Mouse (Mus musculus) MEL (cell line): Measurements from ENCODE around the gene Cbx6.
A peak's percentile ranks its signal among the peaks of the same experiment; 100 is the strongest.

Experiments
- CTCF ChIP-seq, 3 experiments: IDR thresholded peaks in 2 of 3; conservative IDR thresholded peaks in 1 of 3; 2 replicates each; pipeline ENCODE4 v1.5.1; 2011 to 2012; ENCODE audit warnings: low read length in 3 of 3, low read depth in 2 of 3, mild to moderate bottlenecking in 2 of 3, improper control_type of control experiment in 1 of 3, inconsistent platforms in 1 of 3, mixed read lengths in 1 of 3, moderate library complexity in 1 of 3; ENCODE audit not compliant: control insufficient read depth in 1 of 3, insufficient read depth in 1 of 3, poor library complexity in 1 of 3, severe bottlenecking in 1 of 3
- MAX ChIP-seq: IDR thresholded peaks from 2 replicates; pipeline ENCODE4 v1.6.1; 2011; ENCODE audit warnings: low read length, improper control_type of control experiment
- POLR2A ChIP-seq, 2 experiments: IDR thresholded peaks; 2 replicates each; pipeline ENCODE4 v1.6.1; 2011 to 2012; ENCODE audit warnings: low read length in 2 of 2, mild to moderate bottlenecking in 2 of 2, control low read depth in 1 of 2, improper control_type of control experiment in 1 of 2, low read depth in 1 of 2, moderate library complexity in 1 of 2; ENCODE audit not compliant: control insufficient read depth in 1 of 2, insufficient read depth in 1 of 2, poor library complexity in 1 of 2
- ZKSCAN1 ChIP-seq: IDR thresholded peaks from 2 replicates; pipeline ENCODE4 v1.6.1; 2012; ENCODE audit warnings: low read depth, mild to moderate bottlenecking, inconsistent platforms, low read length, improper control_type of control experiment, moderate library complexity

GRCm38 (mm10) chr15:79823588-79824280 lies 10.8 kb downstream of the Cbx6 start:
- peak in 1 of 2 experiments; percentile 42; a peak in 2 of 4 replicates for TF ChIP-seq POLR2A (IDR thresholded peaks at IDR 0.05; ENCODE audit: control insufficient read depth in 1 of 2, insufficient read depth in 1 of 2, low read depth in 1 of 2, low read length in 2 of 2, poor library complexity in 1 of 2)
- no peak for TF ChIP-seq CTCF (IDR thresholded peaks at IDR 0.05 in 2 of 3, conservative IDR thresholded peaks at IDR 0.05 in 1 of 3; ENCODE audit: control insufficient read depth in 1 of 3, insufficient read depth in 1 of 3, low read depth in 2 of 3, low read length in 3 of 3, poor library complexity in 1 of 3, severe bottlenecking in 1 of 3)
- no peak; the same call in none of the 2 replicates for TF ChIP-seq MAX
- no peak for TF ChIP-seq ZKSCAN1
